Mouse (Mus musculus) gonadal fat pad, adult 2 months (tissue): Measurements from ENCODE around the gene Nelfcd. TPM values are rescaled to one million over a fixed set of nuclear protein-coding genes. Genes with fewer than 3 reads are reported as not detected.
A peak's percentile ranks its signal among the peaks of the same experiment; 100 is the strongest.

ENCODE experiments used
- DNase-seq: peaks from one replicate; pipeline ENCODE4 v3.0.0-alpha.2; 2012; ENCODE audit warnings: low read depth
- polyA plus RNA-seq: library from polyadenylated mRNA; depleted of rRNA; stranded (reverse); fragments of >200 nt; gene quantifications from 2 replicates; pipeline ENCODE4 v1.2.3, GENCODE M21; 2012; rRNA removed

Gene Nelfcd
- polyA plus RNA-seq = 41.9 and 50.8 TPM in 2 replicates

GRCm38 (mm10) chr2:174415731-174416310 is at the start of gene Nelfcd:
TSS of gene Nelfcd (plus strand) at chr2:174415804.
- DNase-seq = peak; percentile 42

GRCm38 (mm10) chr2:174366571-174366970 is 49.0 kb upstream of the Nelfcd start:
- DNase-seq = no peak

- DNase-seq = no peak
These were observed 34.6 kb upstream of the Nelfcd start for GRCm38 (mm10) chr2:174381021-174381420.

GRCm38 (mm10) chr2:174391936-174392335 is 23.7 kb upstream of the Nelfcd start:
- no peak for DNase-seq

GRCm38 (mm10) chr2:174392554-174392953 is 23.1 kb upstream of the Nelfcd start:
- DNase-seq = no peak

GRCm38 (mm10) chr2:174393383-174393782 is 22.2 kb upstream of the Nelfcd start:
- DNase-seq = no peak

- DNase-seq = no peak
These were observed 19.0 kb upstream of the Nelfcd start for GRCm38 (mm10) chr2:174396643-174397042.

GRCm38 (mm10) chr2:174397065-174397464 is 18.5 kb upstream of the Nelfcd start:
- DNase-seq = no peak

GRCm38 (mm10) chr2:174397881-174398280 is 17.7 kb upstream of the Nelfcd start:
- DNase-seq = no peak

GRCm38 (mm10) chr2:174400396-174400795 is 15.2 kb upstream of the Nelfcd start:
- no peak for DNase-seq

- DNase-seq = no peak
These were observed 5.4 kb upstream of the Nelfcd start for GRCm38 (mm10) chr2:174410222-174410621.

- no peak for DNase-seq
These were observed 2.5 kb upstream of the Nelfcd start for GRCm38 (mm10) chr2:174413127-174413526.

- no peak for DNase-seq
These were observed 438 bp upstream of the Nelfcd start for GRCm38 (mm10) chr2:174415001-174415730.

GRCm38 (mm10) chr2:174421107-174421506 is 5.5 kb downstream of the Nelfcd start:
- no peak for DNase-seq

- DNase-seq = no peak
These were observed 8.9 kb downstream of the Nelfcd start for GRCm38 (mm10) chr2:174424301-174425085.

GRCm38 (mm10) chr2:174426856-174427255 is 11.3 kb downstream of the Nelfcd start:
- DNase-seq = no peak

- DNase-seq = no peak
These were observed 12.7 kb downstream of the Nelfcd start for GRCm38 (mm10) chr2:174428076-174428835.

- no peak for DNase-seq
These were observed 13.5 kb downstream of the Nelfcd start for GRCm38 (mm10) chr2:174428996-174429591.

GRCm38 (mm10) chr2:174434943-174435342 is 19.3 kb downstream of the Nelfcd start:
- no peak for DNase-seq

GRCm38 (mm10) chr2:174436076-174436701 is 20.6 kb downstream of the Nelfcd start:
- no peak for DNase-seq
